Mouse (Mus musculus) heart, adult 2 months (tissue): Measurements from ENCODE around the gene Psmd9.

ENCODE experiments used
- CTCF ChIP-seq: fragments of 200-600 bp; IDR thresholded peaks from 2 replicates; pipeline ENCODE4 v1.8.1; 2022; ENCODE audit warnings: antibody characterized with exemption, mild to moderate bottlenecking, moderate library complexity
- EP300 ChIP-seq: fragments of 200-500 bp; IDR thresholded peaks from 2 replicates; pipeline ENCODE4 v1.6.1; 2011; ENCODE audit warnings: low read depth, low read length, control low read depth; ENCODE audit not compliant: insufficient read depth
- POLR2A ChIP-seq: fragments of 200-500 bp; IDR thresholded peaks from 2 replicates; pipeline ENCODE4 v1.6.1; 2011; ENCODE audit warnings: mild to moderate bottlenecking, low read depth, low read length, control low read depth; ENCODE audit not compliant: insufficient read depth

- peak; percentile 84 for TF ChIP-seq CTCF
- TF ChIP-seq EP300 = peak; percentile 83
- no peak for TF ChIP-seq POLR2A
These were observed 13.8 kb upstream of the Psmd9 start for GRCm38 (mm10) chr5:123155425-123155824.
